Mouse (Mus musculus) kidney, adult 9 months (tissue): ENCODE measurements around the gene Rnd1.

Experiments
- DNase-seq: peaks from one replicate; pipeline ENCODE4 v3.0.0; 2022

Rnd1 gene

GRCm38 (mm10) chr15:98676940-98677728 lies at the start of gene Rnd1:
Gene Rnd1, minus strand, starts transcription at chr15:98677461.
- peak; percentile 88 for DNase-seq

GRCm38 (mm10) chr15:98726746-98727145 lies 49.5 kb upstream of the Rnd1 start:
- no peak for DNase-seq

GRCm38 (mm10) chr15:98726079-98726478 lies 48.8 kb upstream of the Rnd1 start:
- peak; percentile 55 for DNase-seq

- DNase-seq, result no peak
Measured at GRCm38 (mm10) chr15:98724441-98724840, 47.2 kb upstream of the Rnd1 start.

GRCm38 (mm10) chr15:98722854-98723253 lies 45.6 kb upstream of the Rnd1 start:
- DNase-seq, result no peak

GRCm38 (mm10) chr15:98722191-98722590 lies 44.9 kb upstream of the Rnd1 start:
- no peak for DNase-seq

GRCm38 (mm10) chr15:98717301-98717700 lies 40.0 kb upstream of the Rnd1 start:
- no peak for DNase-seq

- DNase-seq, result peak; percentile 71
Measured at GRCm38 (mm10) chr15:98714230-98714652, 37.0 kb upstream of the Rnd1 start.

- peak; percentile 61 for DNase-seq
Measured at GRCm38 (mm10) chr15:98710442-98710841, 33.2 kb upstream of the Rnd1 start.

- DNase-seq, result peak; percentile 96
Measured at GRCm38 (mm10) chr15:98707766-98708372, 30.6 kb upstream of the Rnd1 start, which contains the start of gene Ccdc65. Gene Ccdc65, plus strand, starts transcription at chr15:98708207.

GRCm38 (mm10) chr15:98704312-98704711 lies 27.1 kb upstream of the Rnd1 start:
- no peak for DNase-seq

- DNase-seq, result peak; percentile 89
Measured at GRCm38 (mm10) chr15:98699190-98700105, 22.2 kb upstream of the Rnd1 start.

GRCm38 (mm10) chr15:98696216-98696615 lies 19.0 kb upstream of the Rnd1 start:
- no peak for DNase-seq

- peak; percentile 92 for DNase-seq
Measured at GRCm38 (mm10) chr15:98695726-98696125, 18.5 kb upstream of the Rnd1 start.

GRCm38 (mm10) chr15:98692171-98692715 lies 15.0 kb upstream of the Rnd1 start:
- DNase-seq, result peak; percentile 75

- DNase-seq, result peak; percentile 37
Measured at GRCm38 (mm10) chr15:98691486-98692147, 14.4 kb upstream of the Rnd1 start.

- DNase-seq, result no peak
Measured at GRCm38 (mm10) chr15:98689682-98690081, 12.4 kb upstream of the Rnd1 start.

GRCm38 (mm10) chr15:98685926-98686325 lies 8.7 kb upstream of the Rnd1 start:
- DNase-seq, result no peak

- no peak for DNase-seq
Measured at GRCm38 (mm10) chr15:98683746-98684145, 6.5 kb upstream of the Rnd1 start.

GRCm38 (mm10) chr15:98683177-98683576 lies 5.9 kb upstream of the Rnd1 start:
- DNase-seq, result no peak

GRCm38 (mm10) chr15:98681633-98682032 lies 4.4 kb upstream of the Rnd1 start:
- DNase-seq, result no peak

- no peak for DNase-seq
Measured at GRCm38 (mm10) chr15:98680660-98681059, 3.4 kb upstream of the Rnd1 start.
